23 mouse cellular contexts compared by ENCODE assay signal in genomic region chr6:147727644-147728533, GRCm38 (mm10).
DNase-seq lines count a peak whose midpoint lies in the region; ATAC-seq and TF ChIP-seq lines count a peak whose summit lies in the region.
"Had no signal": no experiment of that assay in that cellular context is flagged by ENCODE, and none has a peak within 500 bp of the region (broad histone marks: within the 10 kb centered on the region; RNA-seq: fewer than 3 reads in every experiment).

No protein-coding gene starts in this region.

- no peak overlapping the region for H3K9ac ChIP-seq in forebrain, embryonic 15.5 days (replicated peaks)
- no peak overlapping the region for H3K9ac ChIP-seq in forebrain, embryonic 12.5 days
- no peak overlapping the region for H3K9ac ChIP-seq in forebrain, postnatal 0 days
- H3K9ac ChIP-seq in hindbrain, embryonic 12.5 days = no peak overlapping the region
- H3K9ac ChIP-seq: hindbrain, embryonic 15.5 days; kidney, embryonic 15.5 days; liver, embryonic 15.5 days; midbrain, embryonic 13.5 days; neural tube, embryonic 13.5 days had no signal

- H3K4me3 ChIP-seq in forebrain, embryonic 15.5 days = no peak overlapping the region
- no peak overlapping the region for H3K4me3 ChIP-seq in forebrain, embryonic 12.5 days (replicated peaks)
- H3K4me3 ChIP-seq in forebrain, postnatal 0 days (ENCODE audit: low read depth, low read length) = no peak overlapping the region
- no peak overlapping the region for H3K4me3 ChIP-seq in hindbrain, embryonic 12.5 days
- H3K4me3 ChIP-seq: hindbrain, embryonic 15.5 days; kidney, embryonic 15.5 days; liver, embryonic 15.5 days; midbrain, embryonic 13.5 days; neural tube, embryonic 13.5 days had no signal

- no peak overlapping the region for H3K4me2 ChIP-seq in forebrain, embryonic 15.5 days (replicated peaks)
- H3K4me2 ChIP-seq in forebrain, embryonic 12.5 days = no peak overlapping the region
- H3K4me2 ChIP-seq in forebrain, postnatal 0 days (ENCODE audit: low read depth) = no peak overlapping the region
- no peak overlapping the region for H3K4me2 ChIP-seq in hindbrain, embryonic 12.5 days (replicated peaks)
- H3K4me2 ChIP-seq: hindbrain, embryonic 15.5 days; kidney, embryonic 15.5 days; liver, embryonic 15.5 days; midbrain, embryonic 13.5 days; neural tube, embryonic 13.5 days had no signal

- 39% methylated on average over 6 of the region's 6 CpGs for WGBS in forebrain, embryonic 15.5 days
- WGBS in forebrain, embryonic 12.5 days = 77% methylated on average over 6 of the region's 6 CpGs
- 25% methylated on average over 6 of the region's 6 CpGs for WGBS in forebrain, postnatal 0 days
- WGBS in hindbrain, embryonic 12.5 days = 78% methylated on average over 6 of the region's 6 CpGs

- peaks cover 3% of the 10 kb centered on the region; the same call in 1 of the 2 replicates for H3K4me1 ChIP-seq in forebrain, embryonic 15.5 days
- no peaks in the 10 kb centered on the region for H3K4me1 ChIP-seq in forebrain, embryonic 12.5 days
- H3K4me1 ChIP-seq in forebrain, postnatal 0 days (ENCODE audit: insufficient read depth) = peaks cover 4% of the 10 kb centered on the region; the same call in 1 of the 2 replicates
- H3K4me1 ChIP-seq in hindbrain, embryonic 12.5 days = no peaks in the 10 kb centered on the region
- H3K4me1 ChIP-seq: hindbrain, embryonic 15.5 days; kidney, embryonic 15.5 days; liver, embryonic 15.5 days; midbrain, embryonic 13.5 days; neural tube, embryonic 13.5 days had no signal

- intact Hi-C loops in left cerebral cortex, postnatal 25 days (cut with DNase I) = no loop called here

- peak; percentile 84 for ATAC-seq in forebrain, embryonic 15.5 days (replicated peaks)
- no peak for ATAC-seq in forebrain, embryonic 12.5 days (ENCODE audit: low FRiP score)
- ATAC-seq in forebrain, postnatal 0 days = peak; percentile 92
- no peak for ATAC-seq in hindbrain, embryonic 12.5 days (ENCODE audit: low FRiP score)
- ATAC-seq: intestine, embryonic 16.5 days; lung, postnatal 0 days; midbrain, embryonic 13.5 days had no signal

- TF ChIP-seq POLR2A in brain, embryonic 14.5 days (IDR thresholded peaks at IDR 0.05; ENCODE audit: borderline replicate concordance, extremely low read depth, insufficient read depth, insufficient read length, poor library complexity, severe bottlenecking) = no peak

- no peaks in the 10 kb centered on the region for H3K27me3 ChIP-seq in forebrain, embryonic 15.5 days
- no peaks in the 10 kb centered on the region for H3K27me3 ChIP-seq in forebrain, embryonic 12.5 days
- no peaks in the 10 kb centered on the region for H3K27me3 ChIP-seq in forebrain, postnatal 0 days (ENCODE audit: insufficient read depth, low read length)
- H3K27me3 ChIP-seq in hindbrain, embryonic 12.5 days = no peaks in the 10 kb centered on the region
- H3K27me3 ChIP-seq: CH12.LX; hindbrain, embryonic 15.5 days; kidney, embryonic 15.5 days; liver, embryonic 15.5 days; midbrain, embryonic 13.5 days; neural tube, embryonic 13.5 days had no signal

- DNase-seq in left cerebral cortex, postnatal 25 days (ENCODE audit: low spot score in 2 of 2) = peak; percentile 10 to 78
- DNase-seq in left cerebral cortex, adult 11 months (ENCODE audit: low spot score) = no peak
- peak; percentile 63 for DNase-seq in brain, embryonic 14.5 days (ENCODE audit: low read depth)
- peak; percentile 74 for DNase-seq in forebrain, postnatal 0 days
- DNase-seq: adrenal gland, postnatal 25 days; cerebellum, adult 8-10 months; gastrocnemius, postnatal 10 days; heart, adult 18-20 months; heart, postnatal 36 days; layer of hippocampus, postnatal 36 days; thymus, adult 18-20 months; thymus, postnatal 4 days had no signal

- no peak for TF ChIP-seq CTCF in brain, embryonic 14.5 days (IDR thresholded peaks at IDR 0.05; ENCODE audit: borderline replicate concordance, extremely low read depth, insufficient read depth, insufficient read length)
- TF ChIP-seq CTCF in forebrain, postnatal 0 days (IDR thresholded peaks at IDR 0.05; ENCODE audit: low read depth) = no peak

- no peaks in the 10 kb centered on the region for H3K36me3 ChIP-seq in forebrain, embryonic 15.5 days
- H3K36me3 ChIP-seq in forebrain, embryonic 12.5 days (replicated peaks) = no peaks in the 10 kb centered on the region
- H3K36me3 ChIP-seq in forebrain, postnatal 0 days (ENCODE audit: insufficient read depth) = no peaks in the 10 kb centered on the region
- no peaks in the 10 kb centered on the region for H3K36me3 ChIP-seq in hindbrain, embryonic 12.5 days
- H3K36me3 ChIP-seq: hindbrain, embryonic 15.5 days; kidney, embryonic 15.5 days; liver, embryonic 15.5 days; midbrain, embryonic 13.5 days; neural tube, embryonic 13.5 days had no signal

- no peaks in the 10 kb centered on the region for H3K9me3 ChIP-seq in forebrain, embryonic 15.5 days
- H3K9me3 ChIP-seq in forebrain, embryonic 12.5 days = no peaks in the 10 kb centered on the region
- no peaks in the 10 kb centered on the region for H3K9me3 ChIP-seq in forebrain, postnatal 0 days (ENCODE audit: low read length)
- H3K9me3 ChIP-seq in hindbrain, embryonic 12.5 days (replicated peaks) = no peaks in the 10 kb centered on the region
- H3K9me3 ChIP-seq: hindbrain, embryonic 15.5 days; kidney, embryonic 15.5 days; liver, embryonic 15.5 days; midbrain, embryonic 13.5 days; neural tube, embryonic 13.5 days had no signal

- peak overlapping the region; percentile 16 for H3K27ac ChIP-seq in forebrain, embryonic 15.5 days (replicated peaks)
- no peak overlapping the region for H3K27ac ChIP-seq in forebrain, embryonic 12.5 days
- H3K27ac ChIP-seq in forebrain, postnatal 0 days (ENCODE audit: low read depth, low read length) = 0 out of 2 replicates have a peak overlapping the region, but pooled peaks have one; percentile 29
- no peak overlapping the region for H3K27ac ChIP-seq in hindbrain, embryonic 12.5 days
- H3K27ac ChIP-seq: hindbrain, embryonic 15.5 days; kidney, embryonic 15.5 days; liver, embryonic 15.5 days; midbrain, embryonic 13.5 days; neural tube, embryonic 13.5 days had no signal

Comparison
In these comparisons a context has a peak if more than half of its experiments do, and no peak if none do; other contexts are left out.
1. ATAC-seq: peak in forebrain, embryonic 15.5 days (single experiment) and forebrain, postnatal 0 days (single experiment); none in forebrain, embryonic 12.5 days (single experiment) and hindbrain, embryonic 12.5 days (single experiment).
2. H3K27ac ChIP-seq: peak in forebrain, embryonic 15.5 days (single experiment) and forebrain, postnatal 0 days (single experiment); none in forebrain, embryonic 12.5 days (single experiment) and hindbrain, embryonic 12.5 days (single experiment).